Mouse (Mus musculus) 3T3-L1 (cell line): ENCODE results near the gene Snx11.
"Not testable (repeated sequence)": the region's sequence is repeated elsewhere in the genome, so short reads cannot be mapped to it uniquely, and the experiment has no call there.

Experiments used
- DNase-seq: peaks from one replicate; pipeline ENCODE4 v3.0.0-alpha.2; 2015; ENCODE audit warnings: low read depth, low spot score

Gene Snx11

DNA sequence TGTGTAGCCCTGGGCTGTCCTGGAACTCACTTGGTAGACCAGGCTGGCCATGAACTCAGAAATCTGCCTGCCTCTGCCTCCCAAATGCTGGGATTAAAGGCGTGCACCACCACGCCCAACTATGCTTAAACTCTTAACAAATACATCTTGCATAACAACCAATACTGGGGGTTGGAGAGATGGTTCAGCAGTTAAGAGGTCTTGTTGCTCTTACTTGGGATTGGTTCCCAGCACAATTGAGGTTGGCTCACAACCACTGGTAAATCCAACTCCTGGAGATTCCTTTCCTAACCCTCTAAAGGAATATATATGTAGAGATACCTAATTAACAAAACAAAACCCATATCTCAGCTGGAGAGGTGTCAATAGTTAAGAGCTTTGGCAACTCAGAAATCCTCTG lies 18.7 kb upstream of the Snx11 start:
- no peak for DNase-seq

DNA sequence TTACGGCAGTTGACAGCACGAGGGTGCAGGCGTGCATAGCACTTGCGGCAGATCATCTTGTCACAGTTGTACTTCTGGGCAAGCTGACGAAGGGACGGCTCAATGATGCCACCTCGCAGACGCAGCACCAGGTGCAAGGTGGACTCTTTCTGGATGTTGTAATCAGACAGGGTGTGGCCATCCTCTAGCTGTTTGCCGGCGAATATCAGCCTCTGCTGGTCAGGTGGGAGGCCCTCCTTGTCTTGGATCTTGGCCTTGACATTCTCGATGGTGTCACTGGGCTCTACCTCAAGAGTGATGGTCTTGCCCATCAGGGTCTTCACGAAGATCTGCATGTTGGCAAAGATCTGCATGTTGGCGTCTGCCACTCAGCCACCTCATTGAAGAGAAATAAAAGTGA lies 18.1 kb upstream of the Snx11 start:
- DNase-seq: no peak

DNA sequence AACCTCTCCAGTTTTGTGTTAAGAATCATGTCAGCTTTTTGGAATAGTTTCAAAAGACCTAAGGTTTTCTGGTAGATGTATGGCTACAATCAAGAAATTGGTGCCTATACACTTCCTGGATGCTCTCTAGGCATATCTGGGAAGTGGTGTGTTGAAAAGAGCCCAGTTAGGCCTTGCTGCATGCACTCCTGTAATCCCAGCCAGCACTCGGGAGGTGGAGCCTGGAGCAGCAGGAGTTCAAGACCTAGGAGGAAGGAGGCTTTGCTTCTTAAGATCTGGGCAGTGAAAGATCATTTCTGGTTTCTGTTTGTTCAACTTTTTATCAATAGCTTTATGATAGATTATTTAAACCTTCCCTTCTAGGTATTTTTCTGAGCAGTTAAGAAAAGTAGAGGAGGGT lies 13.3 kb upstream of the Snx11 start:
- peak; percentile 60 for DNase-seq

DNA sequence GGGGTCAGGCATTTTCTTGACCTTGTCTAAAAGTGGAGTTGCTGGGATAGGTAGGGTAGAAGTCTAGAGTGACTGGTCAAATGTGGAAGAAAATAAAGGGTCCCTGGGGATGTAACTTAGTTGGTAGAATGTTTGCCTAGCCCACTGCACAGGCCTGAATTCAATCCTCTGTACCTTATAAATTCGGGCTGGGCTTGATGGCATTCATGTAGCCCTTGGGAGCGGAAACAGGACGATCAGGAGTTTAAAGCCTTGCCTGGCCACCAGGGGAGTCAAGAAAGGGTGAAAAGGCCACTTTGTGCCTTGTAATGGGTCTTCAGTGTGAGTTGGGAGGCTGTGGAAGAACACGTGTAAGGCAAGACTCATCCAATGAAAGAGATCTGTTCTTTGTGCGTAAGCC lies 12.6 kb upstream of the Snx11 start:
- peak; percentile 61 for DNase-seq

GRCm38 (mm10) chr11:96788871-96789795 lies 11.8 kb upstream of the Snx11 start, which contains the start of gene Cbx1:
TSS of gene Cbx1 (plus strand) at chr11:96789127.
- peak; percentile 92 for DNase-seq

- DNase-seq: no peak
These were observed 9.5 kb upstream of the Snx11 start for GRCm38 (mm10) chr11:96786731-96787450.

GRCm38 (mm10) chr11:96784847-96785246 lies 7.5 kb upstream of the Snx11 start:
- peak; percentile 86 for DNase-seq

DNA sequence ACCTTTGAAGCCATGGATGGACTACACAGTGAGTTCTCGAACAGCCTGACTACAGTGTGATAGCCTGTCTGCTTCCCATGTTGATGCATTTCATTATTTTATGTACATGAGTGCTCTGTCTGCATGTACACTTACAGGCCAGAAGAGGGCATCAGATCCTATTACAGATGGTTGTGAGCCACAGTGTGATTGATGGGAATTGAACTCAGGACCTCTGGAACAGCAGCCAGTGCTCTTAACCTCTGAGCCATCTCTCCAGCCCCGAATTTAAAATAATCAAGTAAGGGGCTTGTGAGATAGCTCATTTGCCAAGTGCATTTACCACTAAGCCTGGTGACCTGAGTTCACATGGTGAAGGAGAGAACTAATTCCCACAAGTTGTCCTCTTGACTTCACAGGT lies 4.1 kb upstream of the Snx11 start:
- peak; percentile 47 for DNase-seq

- no peak for DNase-seq
These were observed 2.9 kb upstream of the Snx11 start for GRCm38 (mm10) chr11:96780306-96780705.

GRCm38 (mm10) chr11:96778061-96778627 lies 785 bp upstream of the Snx11 start:
- not testable (repeated sequence) for DNase-seq

- DNase-seq: peak; percentile 73
These were observed 1.3 kb downstream of the Snx11 start for GRCm38 (mm10) chr11:96776068-96776467.

GRCm38 (mm10) chr11:96775665-96776064 lies 1.7 kb downstream of the Snx11 start:
- no peak for DNase-seq

GRCm38 (mm10) chr11:96775063-96775462 lies 2.3 kb downstream of the Snx11 start:
- no peak for DNase-seq

DNA sequence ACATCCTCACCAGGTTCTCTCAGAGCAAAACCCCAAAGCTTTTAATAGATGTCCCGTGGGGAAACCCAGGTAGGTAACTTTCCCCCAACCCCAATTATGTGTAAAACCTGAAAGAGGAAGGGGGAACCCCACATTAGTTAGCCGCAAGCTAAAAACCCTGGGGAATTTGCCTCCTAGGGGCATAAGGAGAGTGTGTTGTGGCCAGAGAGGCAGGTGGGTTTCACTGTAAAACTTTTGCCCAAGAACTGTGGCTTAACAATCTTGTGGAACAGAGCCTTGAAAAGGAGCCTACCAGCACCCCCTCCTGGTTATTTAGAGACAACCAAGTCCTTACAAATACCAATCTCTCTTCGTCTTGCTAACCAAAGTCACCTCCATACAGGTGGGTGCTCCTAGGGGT lies 2.8 kb downstream of the Snx11 start:
- peak; percentile 63 for DNase-seq

DNA sequence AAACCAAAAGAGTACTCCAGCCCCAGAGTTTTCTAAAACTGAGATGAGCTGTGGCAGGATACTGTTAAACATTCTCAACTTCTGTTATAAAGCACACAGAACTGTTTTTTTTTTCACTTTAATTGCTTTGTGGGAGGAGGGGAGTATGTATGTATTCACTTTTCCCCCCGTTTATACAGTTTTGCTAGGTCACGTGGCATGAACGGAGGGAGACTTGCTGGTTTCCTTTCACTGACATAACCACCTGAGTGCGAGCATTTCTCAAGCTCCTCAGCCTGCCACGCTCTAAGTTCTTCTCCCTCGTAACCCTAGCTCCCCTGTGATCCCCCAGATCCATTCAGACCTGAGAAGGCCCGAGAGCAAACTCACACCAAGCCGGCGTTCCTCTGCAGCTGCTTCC lies 4.9 kb downstream of the Snx11 start:
- DNase-seq: no peak

- no peak for DNase-seq
These were observed 5.9 kb downstream of the Snx11 start for GRCm38 (mm10) chr11:96771274-96771975.

DNA sequence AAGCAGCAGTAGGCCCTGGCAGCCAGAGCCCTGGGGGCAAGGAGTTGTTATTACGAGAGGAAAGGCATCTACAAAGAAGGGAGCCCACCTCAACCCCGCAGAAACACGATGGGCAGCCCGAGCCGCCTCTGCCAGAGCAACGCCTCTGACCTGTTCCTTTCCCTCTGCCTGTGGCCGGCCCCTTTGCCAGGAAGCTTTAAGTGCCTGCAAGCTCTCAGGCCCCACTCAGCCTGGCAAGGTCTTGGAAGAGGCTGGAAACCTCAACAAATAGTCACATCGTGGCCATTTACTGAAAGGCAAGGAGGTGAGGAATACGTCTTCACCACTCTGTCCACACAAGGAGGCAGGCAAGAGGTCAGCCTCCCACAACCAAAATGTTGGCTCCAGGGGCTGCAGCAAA lies 9.1 kb downstream of the Snx11 start:
- DNase-seq: no peak

GRCm38 (mm10) chr11:96767096-96767495 lies 10.3 kb downstream of the Snx11 start:
- peak; percentile 49 for DNase-seq

DNA sequence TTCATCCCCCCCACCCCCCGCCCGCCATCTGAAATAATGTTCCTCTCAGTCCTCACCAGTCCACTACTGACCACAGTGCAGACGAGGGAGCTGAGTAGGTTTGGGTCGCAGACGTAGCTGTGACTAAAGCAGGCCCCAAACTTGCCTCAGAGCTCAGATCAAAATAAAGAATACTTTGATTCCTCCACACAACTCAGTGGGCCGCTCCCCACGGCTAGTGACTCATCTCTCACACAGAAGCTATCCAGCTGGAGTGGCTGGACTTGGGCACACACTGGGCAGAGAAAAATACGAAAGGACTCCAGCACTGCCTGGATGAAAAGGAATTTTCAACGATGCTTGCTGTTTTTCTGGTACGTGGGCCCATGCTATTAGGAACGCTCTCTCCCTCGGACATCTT lies 10.8 kb downstream of the Snx11 start:
- DNase-seq: peak; percentile 90

GRCm38 (mm10) chr11:96765645-96766044 lies 11.7 kb downstream of the Snx11 start:
- no peak for DNase-seq

DNA sequence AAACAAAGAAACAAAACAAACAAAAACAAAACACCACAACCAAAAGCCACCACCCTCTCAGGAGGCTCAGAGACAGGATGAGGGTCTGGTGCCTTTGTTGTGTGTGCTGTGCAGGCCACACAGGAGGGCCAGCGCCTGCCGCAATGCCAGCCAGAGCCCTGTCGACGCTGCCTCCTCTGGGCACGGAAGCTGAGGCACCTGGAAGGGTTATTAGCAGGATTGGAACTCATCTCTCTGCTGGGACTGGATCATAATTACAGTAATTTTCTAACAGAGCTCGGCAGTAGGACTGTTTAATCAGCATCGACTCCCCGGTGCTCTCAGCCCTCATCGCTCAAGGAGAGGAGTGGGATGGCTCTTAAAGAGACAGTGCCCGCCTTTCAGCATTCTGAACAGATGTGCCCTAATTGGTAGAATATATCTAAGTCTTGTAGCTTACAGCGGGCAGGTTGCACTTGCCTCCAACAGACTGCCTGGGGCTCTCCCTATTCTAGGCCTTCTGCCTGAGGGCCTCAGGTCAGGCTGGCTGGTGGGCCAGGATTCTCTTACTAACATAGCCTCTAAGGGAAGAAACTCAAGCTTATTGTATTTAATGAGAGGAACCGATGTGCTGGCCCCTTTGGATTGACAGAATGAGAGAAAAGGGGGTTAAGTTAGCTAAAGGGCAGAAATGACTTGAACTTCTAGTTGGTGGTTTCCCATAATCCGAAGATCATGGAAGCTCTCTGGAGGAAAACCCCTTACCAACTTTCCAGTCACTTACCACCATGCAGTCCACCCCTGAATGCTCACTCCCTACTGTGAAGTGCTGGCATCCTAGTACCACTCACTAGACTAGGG lies 12.6 kb downstream of the Snx11 start:
- no peak for DNase-seq
